Mouse (Mus musculus): ENCODE results near the gene Map1lc3b.

Gene Map1lc3b

DNA sequence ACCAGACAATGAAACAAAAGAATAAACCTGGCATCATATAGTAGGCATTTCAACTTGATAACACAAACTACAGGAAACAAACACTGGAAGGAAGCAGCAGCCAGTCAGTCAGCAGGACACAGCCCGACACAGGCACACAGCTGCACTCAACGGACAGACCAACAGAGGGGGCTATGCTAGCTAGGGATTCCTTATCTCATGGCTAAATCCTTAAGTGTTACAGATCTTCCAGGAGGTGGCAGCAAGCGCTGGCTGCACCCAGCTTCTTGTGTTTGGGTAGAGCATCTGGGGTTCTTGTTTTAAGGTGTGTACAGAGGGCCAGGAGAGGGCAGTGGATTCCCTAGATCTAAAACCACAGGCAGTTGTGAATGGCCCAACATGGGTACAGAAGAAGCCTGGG lies 12.7 kb downstream of the Map1lc3b start:
- DNase-seq (ENCODE audit: low read depth in 2 of 2, low spot score in 2 of 2) = peak in 1 of 2 experiments; percentile 61

DNA sequence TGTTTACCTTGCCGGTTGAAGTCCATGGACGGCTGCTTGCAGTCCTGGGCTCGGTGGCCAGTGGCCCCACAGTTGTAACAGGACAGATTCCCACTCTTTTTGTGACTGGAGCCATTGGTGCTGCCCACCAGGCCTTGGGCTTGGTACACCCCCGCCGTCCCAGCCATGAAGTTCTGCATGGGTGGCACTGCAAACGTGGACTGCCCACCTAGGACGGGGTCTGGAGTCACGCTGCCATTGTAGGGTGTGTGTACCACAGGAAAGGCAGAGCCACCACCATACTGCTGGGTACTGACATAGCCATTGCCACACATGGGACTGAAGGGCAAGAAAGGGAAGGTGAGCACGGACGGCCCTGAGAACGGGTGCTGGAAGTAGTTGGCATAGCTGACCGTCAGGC lies 13.6 kb downstream of the Map1lc3b start:
- no peak for DNase-seq (ENCODE audit: low read depth in 2 of 2, low spot score in 2 of 2)

DNA sequence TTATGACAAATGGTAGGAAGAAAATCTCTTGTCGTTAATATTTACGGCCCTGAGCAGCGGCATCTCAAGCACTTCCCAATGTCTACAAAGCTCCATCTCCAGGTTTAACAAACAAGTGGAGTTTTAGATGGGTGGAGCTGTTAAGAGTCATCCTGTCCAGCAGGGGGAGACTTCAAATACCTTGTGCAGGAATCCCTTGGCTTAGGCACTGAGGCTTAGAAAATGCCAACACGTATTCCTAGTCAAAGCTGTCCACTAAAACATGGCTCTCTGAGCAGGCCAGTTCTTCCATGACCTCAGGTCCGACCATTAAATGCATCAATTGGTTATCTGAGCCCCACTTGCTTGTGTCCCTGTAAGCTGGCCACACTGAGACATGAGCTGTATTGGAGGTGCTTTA lies 17.5 kb downstream of the Map1lc3b start:
- no peak for DNase-seq (ENCODE audit: low read depth in 2 of 2, low spot score in 2 of 2)

DNA sequence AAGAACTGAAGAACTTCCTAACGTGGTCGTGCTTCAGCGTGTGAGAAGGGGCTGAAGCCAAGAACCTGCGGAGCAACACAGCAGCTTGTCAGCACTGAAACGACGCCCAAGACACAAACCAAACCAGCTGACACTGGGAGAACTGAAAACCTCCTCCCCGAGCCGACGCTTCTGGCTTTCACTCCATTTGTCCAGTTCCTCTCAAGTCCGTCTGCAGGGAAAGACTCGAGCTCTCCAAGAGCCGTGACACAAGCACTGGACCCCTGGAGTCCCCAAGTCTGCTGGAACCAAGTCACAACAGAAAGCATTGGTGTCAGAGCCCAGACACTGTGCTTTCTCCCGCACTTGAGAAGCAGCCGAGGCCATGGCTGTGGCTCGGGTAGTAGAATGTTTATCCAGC lies 19.1 kb downstream of the Map1lc3b start:
- DNase-seq (ENCODE audit: low read depth in 2 of 2, low spot score in 2 of 2) = no peak

DNA sequence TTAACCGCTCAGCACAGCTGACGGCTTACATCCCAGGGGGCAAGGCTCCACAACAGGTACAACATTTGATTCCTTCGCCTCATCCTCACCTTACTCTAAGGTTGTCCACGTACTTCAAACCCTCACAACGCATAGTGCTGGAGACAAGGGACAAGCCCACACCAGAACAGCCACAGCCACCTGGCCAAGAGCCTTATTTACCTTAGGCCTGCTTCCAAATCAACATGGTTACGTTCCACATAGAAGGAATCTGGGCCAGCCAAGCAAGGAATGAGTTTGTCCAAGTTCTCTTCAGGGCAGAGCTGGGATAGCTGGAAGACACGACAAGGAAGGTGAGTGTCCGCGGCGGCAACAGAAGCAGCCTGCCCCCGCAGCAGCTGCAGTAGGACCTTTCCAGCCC lies 19.8 kb downstream of the Map1lc3b start:
- no peak for DNase-seq (ENCODE audit: low read depth in 2 of 2, low spot score in 2 of 2)

DNA sequence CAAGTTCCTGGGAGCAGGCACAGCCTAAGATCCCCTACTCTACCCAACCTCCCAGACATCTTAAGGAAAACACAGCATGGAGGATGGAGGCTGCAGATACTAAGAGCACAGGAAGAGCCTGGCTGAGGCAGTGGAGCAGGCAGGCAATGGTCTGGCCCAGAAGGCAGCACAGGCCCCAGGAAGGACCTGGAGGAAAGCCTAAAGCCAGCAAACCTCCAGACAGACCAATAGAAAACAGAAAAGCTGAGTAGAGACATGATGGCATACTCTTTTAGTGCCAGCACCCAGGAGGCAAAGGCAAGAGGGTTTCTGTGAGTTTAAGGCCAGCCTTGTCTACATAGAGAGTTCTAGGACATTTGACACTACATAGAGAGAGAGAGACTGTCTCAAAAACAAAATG lies 23.3 kb downstream of the Map1lc3b start:
- no peak for DNase-seq (ENCODE audit: low read depth in 2 of 2, low spot score in 2 of 2)

DNA sequence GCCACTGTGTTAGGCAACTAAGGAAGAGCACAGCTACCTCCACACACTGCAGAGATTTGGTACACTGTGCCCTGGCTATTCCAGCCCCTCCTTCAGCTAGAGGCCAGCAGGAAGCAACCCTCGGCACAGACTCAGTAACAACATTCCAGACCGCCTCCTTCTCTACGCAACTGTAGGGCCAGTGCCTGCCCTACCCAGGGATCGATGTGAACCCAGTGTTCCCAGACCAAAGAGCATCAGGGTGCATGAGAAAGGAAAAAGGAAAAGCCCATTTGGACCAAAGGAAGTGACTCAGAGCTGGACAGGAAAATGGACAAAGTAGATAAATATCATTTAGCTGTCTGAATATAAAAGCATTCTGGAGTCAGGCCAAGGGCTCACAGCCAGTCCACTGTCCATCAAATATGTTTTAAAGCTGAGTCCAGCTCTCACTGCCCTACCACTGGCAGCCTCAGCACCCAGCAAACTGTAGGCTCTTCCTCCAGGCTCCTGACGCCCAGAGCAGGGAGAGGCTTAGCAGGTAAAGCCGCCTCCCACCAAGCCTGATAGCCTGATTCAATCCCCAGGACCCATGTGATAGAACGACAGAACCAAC lies 29.3 kb downstream of the Map1lc3b start:
- no peak for DNase-seq (ENCODE audit: low read depth in 2 of 2, low spot score in 2 of 2)

DNA sequence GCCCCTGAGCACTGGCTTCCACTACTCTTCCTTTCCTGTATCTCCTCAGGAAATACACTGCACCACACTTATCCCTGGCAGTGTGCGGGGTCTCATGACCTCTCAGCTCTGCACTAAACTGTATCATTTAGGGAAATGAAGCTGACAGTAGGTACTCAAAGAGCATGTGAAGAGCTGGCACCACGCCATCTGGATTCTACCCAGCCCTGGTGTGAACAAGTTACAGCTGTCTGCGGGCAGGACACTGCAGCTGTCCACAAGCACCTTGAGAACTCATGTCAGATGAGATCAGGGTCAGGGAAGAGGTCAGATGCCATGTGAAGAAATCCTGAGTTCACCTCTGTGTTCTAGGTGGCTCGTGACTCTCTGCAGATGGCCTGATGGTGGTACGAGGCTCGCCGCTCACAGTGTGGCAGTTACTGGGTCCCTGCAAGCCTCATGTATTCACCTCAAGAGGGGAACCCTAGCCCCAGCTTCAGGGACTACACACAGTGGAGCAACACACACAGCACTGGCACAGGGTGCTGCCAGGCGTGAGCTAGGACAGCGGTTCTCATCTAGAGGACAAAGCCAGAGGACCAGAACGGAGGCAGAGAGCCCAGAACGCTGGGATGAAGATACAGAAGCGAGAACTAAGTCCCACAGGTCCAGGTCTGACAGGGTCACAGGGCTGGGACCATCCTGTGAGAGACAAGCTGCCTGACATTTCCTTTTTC lies 30.8 kb downstream of the Map1lc3b start:
- DNase-seq (ENCODE audit: low read depth in 2 of 2, low spot score in 2 of 2) = no peak

DNA sequence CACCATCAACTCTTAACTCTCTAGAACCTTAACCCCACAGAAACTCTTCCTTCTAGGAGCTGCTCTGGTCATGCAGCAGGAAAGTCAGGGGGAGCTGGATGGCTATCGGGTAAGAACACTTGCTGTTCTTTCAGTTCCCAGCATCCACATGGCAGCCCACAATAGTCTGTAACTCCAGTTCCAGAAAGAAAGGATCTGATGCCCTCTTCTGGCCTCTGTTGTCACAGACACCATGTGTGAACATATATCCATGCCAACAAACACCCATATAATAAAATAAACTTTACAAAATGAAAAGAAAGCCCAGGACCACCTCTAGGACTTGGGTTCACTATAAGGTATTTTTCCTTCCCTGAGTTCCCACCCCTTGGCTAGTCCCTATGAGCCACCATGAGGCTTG lies 31.7 kb downstream of the Map1lc3b start:
- no peak for DNase-seq (ENCODE audit: low read depth in 2 of 2, low spot score in 2 of 2)

DNA sequence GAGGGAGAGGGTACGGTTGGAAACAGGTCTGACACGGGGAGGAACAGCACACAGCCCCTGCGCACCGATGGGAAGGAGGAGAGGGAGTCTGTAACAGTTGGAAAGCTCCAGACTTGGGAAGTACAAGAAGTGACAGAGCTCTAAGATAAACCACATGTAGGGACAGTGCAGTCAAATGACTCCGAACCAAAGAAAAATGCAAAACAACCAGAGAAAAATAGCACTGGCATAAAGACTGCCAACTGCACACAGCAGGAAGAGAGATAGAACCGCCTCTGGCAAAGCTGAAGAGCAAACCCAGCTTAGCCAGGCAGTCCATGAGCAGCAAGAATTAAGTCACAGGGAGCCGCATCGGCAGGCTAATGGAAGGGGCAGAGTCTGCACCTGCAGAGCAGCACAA lies 32.9 kb downstream of the Map1lc3b start:
- no peak for DNase-seq (ENCODE audit: low read depth in 2 of 2, low spot score in 2 of 2)

DNA sequence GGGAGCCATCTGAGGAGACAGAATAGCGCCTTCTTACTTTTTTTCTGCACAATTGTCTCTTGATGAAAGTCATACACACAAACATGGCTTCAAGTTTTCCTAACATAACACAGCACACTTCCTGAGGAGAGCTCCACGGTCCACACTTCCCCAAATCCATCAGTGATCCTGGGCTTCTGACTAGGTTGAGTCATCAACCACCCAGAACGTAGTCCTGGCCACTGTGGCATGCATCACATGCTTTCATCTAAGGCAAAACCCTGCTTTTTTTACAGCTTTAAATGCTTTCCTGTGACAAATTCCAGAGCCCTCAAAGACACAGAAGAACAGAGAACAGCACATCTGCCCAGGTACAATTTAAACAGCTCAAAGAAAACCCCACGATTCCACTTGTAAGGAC lies 38.5 kb downstream of the Map1lc3b start:
- no peak for DNase-seq (ENCODE audit: low read depth in 2 of 2, low spot score in 2 of 2)

DNA sequence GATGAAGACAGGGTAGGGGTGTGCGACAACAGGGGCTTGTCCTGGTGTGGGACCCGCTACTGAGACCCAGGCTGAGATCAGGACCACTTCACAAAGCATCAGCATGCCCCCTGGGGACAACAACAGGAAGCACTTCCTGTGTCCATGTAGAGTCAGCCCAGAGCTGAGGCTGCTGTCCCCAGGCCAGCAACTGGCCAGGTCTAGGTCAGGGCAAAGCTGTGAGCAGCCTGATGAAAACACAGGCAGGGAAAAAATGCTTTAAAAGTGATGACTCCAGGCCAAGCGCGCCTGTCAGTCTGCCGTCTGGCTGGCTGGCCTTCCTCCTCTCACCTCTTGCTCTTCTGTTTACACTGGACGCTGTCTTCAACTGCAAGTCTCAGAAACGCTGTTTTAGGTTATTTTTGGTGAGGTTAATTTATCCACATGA lies 41.5 kb downstream of the Map1lc3b start:
- DNase-seq (ENCODE audit: low read depth in 2 of 2, low spot score in 2 of 2) = no peak

DNA sequence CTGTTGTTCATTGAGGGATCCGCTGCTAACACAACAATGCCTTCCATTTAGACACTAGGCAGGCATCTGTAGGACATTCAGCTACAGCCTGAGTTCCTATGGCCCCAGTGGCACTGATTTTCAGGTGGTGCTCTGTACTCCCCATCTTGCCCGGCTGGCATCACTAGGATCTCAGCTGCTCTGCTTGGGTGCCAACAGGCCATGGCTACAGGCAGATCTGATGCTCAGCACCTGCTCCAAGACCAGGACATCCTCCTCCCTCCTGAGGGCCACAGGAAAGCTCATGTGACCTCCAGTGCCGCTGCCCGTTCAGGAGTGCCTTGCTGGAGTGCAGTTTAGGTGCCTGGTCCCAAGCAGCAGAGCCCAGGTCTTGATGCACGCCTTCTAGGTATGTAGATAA lies 42.2 kb downstream of the Map1lc3b start:
- no peak for DNase-seq (ENCODE audit: low read depth in 2 of 2, low spot score in 2 of 2)

DNA sequence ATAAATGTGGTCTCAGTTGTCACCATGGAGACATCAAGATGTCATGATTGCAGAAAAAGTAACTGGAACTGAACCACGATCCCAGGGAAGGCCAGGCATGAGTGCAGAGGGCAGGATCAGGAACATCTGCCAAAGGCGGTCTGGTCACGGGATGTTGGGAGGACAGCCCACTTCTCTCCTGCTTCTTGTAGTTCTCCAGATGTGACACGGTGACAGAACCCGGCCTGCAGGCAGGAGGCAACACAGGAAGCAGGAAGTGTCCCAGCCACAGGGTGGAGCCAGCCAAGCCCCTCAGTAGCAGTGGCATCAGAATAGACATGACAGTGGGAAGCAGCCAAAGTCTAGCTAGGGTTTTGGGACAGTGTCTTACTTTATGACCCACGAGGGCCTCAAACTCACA lies 45.4 kb downstream of the Map1lc3b start:
- no peak for DNase-seq (ENCODE audit: low read depth in 2 of 2, low spot score in 2 of 2)

DNA sequence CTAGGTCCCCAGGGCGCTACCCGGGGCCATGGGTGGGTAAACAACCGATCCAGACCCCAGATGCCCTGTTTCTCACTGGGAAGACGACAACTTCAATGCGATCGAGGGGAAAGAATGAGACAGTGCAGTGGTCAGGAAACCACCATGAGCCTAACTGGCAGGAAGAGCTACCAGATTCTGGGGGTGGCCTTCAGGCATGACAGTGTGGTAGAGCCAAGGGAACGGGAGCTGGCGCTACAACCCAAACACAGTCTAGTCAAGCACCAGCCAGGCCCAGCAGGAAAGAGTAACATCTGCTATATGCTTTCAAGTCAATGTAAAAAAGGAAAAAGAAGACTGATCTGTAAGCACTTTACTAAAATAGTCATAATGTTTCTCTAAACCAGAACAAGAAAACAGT lies 46.0 kb downstream of the Map1lc3b start:
- no peak for DNase-seq (ENCODE audit: low read depth in 2 of 2, low spot score in 2 of 2)

DNA sequence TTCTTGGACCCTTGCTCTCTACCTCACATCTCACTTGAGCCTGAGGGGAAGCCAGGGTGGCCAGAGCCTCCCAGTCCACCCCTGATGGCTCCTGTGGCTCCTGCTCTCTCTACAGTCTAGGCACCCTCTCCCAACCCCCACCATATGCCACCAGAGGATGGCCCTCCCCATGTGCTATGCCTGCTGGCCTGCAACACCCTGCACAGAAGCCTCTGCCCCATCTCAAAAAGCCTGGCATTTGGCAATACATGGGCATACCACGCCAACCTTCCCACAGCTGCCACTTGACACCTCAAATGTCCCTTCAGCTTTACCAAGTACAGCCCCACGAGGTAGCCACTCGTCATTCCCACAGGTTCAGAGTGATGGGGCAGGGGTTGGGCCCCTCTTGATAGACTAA lies 52.6 kb downstream of the Map1lc3b start:
- no peak for DNase-seq (ENCODE audit: low read depth in 2 of 2, low spot score in 2 of 2)

DNA sequence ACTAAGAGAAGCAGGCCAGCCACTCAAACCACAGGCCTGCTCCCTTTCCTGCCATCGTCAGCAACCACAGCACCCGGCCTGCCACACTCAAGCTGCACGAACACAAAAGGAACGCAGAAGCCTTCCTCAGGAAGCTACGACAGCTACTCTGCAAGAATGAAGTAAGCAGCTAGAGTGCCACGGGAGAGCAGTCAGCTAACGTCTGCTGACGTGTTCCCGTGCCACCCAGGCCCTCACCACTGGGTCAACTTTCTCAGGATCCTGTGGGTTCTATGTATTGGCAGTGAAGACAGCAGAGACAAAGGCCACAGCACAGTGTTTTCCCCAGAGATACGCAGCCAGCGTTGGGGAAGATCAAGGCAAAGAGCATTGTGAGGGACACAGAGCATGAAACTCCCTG lies 53.2 kb downstream of the Map1lc3b start:
- no peak for DNase-seq (ENCODE audit: low read depth in 2 of 2, low spot score in 2 of 2)

DNA sequence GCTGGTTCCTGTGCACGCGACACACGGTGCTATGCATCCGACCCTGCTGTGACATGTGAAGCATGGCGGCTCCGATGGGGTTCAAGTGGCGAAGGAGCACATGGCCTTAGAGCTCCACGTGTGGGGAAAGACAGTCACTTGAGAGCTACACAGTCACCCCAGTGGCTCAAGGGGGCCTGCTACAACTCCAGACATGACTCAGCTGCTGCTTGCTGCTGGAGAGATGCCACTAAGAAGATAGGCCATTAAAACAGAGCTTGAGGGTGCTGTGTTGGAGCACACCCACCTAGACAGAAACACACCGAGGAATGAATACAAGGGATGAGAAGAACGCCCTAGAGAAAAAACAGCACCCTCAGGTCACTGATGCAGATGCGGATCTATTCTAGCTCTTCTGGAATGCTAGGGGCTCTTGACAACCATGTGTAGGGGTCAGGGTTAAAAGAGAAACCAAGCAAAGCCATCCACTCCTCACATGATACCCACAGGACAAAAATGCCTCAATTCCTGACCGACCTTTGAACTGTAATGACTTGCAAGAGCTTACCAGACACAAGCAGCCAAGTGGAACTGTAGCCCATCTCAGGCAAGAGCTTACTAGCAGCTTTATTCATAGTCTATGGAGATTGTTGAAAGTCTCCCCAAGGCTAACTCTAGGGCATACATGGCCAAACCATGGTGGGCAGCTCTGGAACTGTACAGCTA lies 57.5 kb downstream of the Map1lc3b start:
- DNase-seq (ENCODE audit: low read depth in 2 of 2, low spot score in 2 of 2) = no peak

Data from CD8-positive naive resting alpha-beta T cell, adult 2 months (primary cell).